In genomic region chr5:140878644-140879043, GRCm38 (mm10) we compare ENCODE assay signal across 12 mouse cellular contexts. TPM values are rescaled to one million over a fixed set of nuclear protein-coding genes. Genes with fewer than 3 reads are reported as not detected.
DNase-seq lines count a peak whose midpoint lies in the region; ATAC-seq and TF ChIP-seq lines count a peak whose summit lies in the region.
"Had no signal": no experiment of that assay in that cellular context is flagged by ENCODE, and none has a peak within 500 bp of the region (broad histone marks: within the 10 kb centered on the region; RNA-seq: fewer than 3 reads in every experiment).

No protein-coding gene starts in this region.

- no peak overlapping the region for H3K4me2 ChIP-seq in intestine, postnatal 0 days (replicated peaks; ENCODE audit: low read depth)
- H3K4me2 ChIP-seq in intestine, embryonic 15.5 days (replicated peaks): no peak overlapping the region
- H3K4me2 ChIP-seq in stomach, postnatal 0 days (replicated peaks; ENCODE audit: low read depth): no peak overlapping the region
- H3K4me2 ChIP-seq in hindbrain, embryonic 12.5 days (replicated peaks): no peak overlapping the region
- H3K4me2 ChIP-seq: hindbrain, embryonic 13.5 days had no signal

- H3K27ac ChIP-seq in intestine, postnatal 0 days (ENCODE audit: low read depth, low read length): no peak overlapping the region
- no peak overlapping the region for H3K27ac ChIP-seq in intestine, embryonic 15.5 days
- H3K27ac ChIP-seq in thymus, adult 2 months (ENCODE audit: control insufficient read depth, insufficient read depth, low read length): no peak overlapping the region
- H3K27ac ChIP-seq in stomach, postnatal 0 days (replicated peaks): no peak overlapping the region
- H3K27ac ChIP-seq in hindbrain, embryonic 12.5 days: no peak overlapping the region
- H3K27ac ChIP-seq: heart, embryonic 10.5 days; hindbrain, embryonic 13.5 days; midbrain, embryonic 10.5 days had no signal

- 74% methylated on average over 6 of the region's 6 CpGs for WGBS in intestine, postnatal 0 days
- 71% methylated on average over 6 of the region's 6 CpGs for WGBS in intestine, embryonic 15.5 days
- 90% methylated on average over 6 of the region's 6 CpGs for WGBS in thymus, adult 2 months
- 64% methylated on average over 6 of the region's 6 CpGs for WGBS in stomach, postnatal 0 days
- WGBS in hindbrain, embryonic 12.5 days: 66% methylated on average over 6 of the region's 6 CpGs

- no peaks in the 10 kb centered on the region for H3K36me3 ChIP-seq in intestine, postnatal 0 days (ENCODE audit: control insufficient read depth, insufficient read depth)
- no peaks in the 10 kb centered on the region for H3K36me3 ChIP-seq in intestine, embryonic 15.5 days
- H3K36me3 ChIP-seq in thymus, adult 2 months (ENCODE audit: control insufficient read depth, insufficient read depth, low read length): peaks cover 52% of the 10 kb centered on the region
- H3K36me3 ChIP-seq in stomach, postnatal 0 days (ENCODE audit: control insufficient read depth, insufficient read depth, low read length): no peaks in the 10 kb centered on the region
- H3K36me3 ChIP-seq in hindbrain, embryonic 12.5 days: no peaks in the 10 kb centered on the region
- H3K36me3 ChIP-seq: heart, embryonic 10.5 days; hindbrain, embryonic 13.5 days; midbrain, embryonic 10.5 days had no signal

- no peaks in the 10 kb centered on the region for H3K9me3 ChIP-seq in intestine, postnatal 0 days (ENCODE audit: control insufficient read depth)
- no peaks in the 10 kb centered on the region for H3K9me3 ChIP-seq in intestine, embryonic 15.5 days
- no peaks in the 10 kb centered on the region for H3K9me3 ChIP-seq in stomach, postnatal 0 days (ENCODE audit: control insufficient read depth, low read length)
- no peaks in the 10 kb centered on the region for H3K9me3 ChIP-seq in hindbrain, embryonic 12.5 days (replicated peaks)
- H3K9me3 ChIP-seq: heart, embryonic 10.5 days; hindbrain, embryonic 13.5 days; midbrain, embryonic 10.5 days had no signal

- H3K27me3 ChIP-seq in intestine, postnatal 0 days (replicated peaks; ENCODE audit: control insufficient read depth, insufficient read depth, low read length): no peaks in the 10 kb centered on the region
- no peaks in the 10 kb centered on the region for H3K27me3 ChIP-seq in intestine, embryonic 15.5 days (replicated peaks)
- H3K27me3 ChIP-seq in thymus, adult 2 months (ENCODE audit: control insufficient read depth, insufficient read depth, low read length): no peaks in the 10 kb centered on the region; the same call in 1 of the 2 replicates
- no peaks in the 10 kb centered on the region for H3K27me3 ChIP-seq in stomach, postnatal 0 days (ENCODE audit: control insufficient read depth, insufficient read depth, low read length)
- H3K27me3 ChIP-seq in hindbrain, embryonic 12.5 days: no peaks in the 10 kb centered on the region

- no peak overlapping the region for H3K9ac ChIP-seq in intestine, postnatal 0 days (ENCODE audit: low read depth, low read length)
- no peak overlapping the region for H3K9ac ChIP-seq in intestine, embryonic 15.5 days
- H3K9ac ChIP-seq in stomach, postnatal 0 days (ENCODE audit: low read length): no peak overlapping the region
- H3K9ac ChIP-seq in hindbrain, embryonic 12.5 days: no peak overlapping the region
- H3K9ac ChIP-seq: hindbrain, embryonic 13.5 days had no signal

- TF ChIP-seq CTCF in intestine, postnatal 0 days (IDR thresholded peaks at IDR 0.05; ENCODE audit: low read depth): peak; percentile 54
- TF ChIP-seq CTCF in thymus, adult 2 months (IDR thresholded peaks at IDR 0.05; ENCODE audit: borderline replicate concordance, control insufficient read depth, extremely low read depth, insufficient read depth, low read length, poor library complexity): peak; percentile 45; the same call in 1 of the 2 replicates
- peak; percentile 53 for TF ChIP-seq CTCF in stomach, postnatal 0 days (IDR thresholded peaks at IDR 0.05; ENCODE audit: low read depth)

- no peak overlapping the region for H3K4me3 ChIP-seq in intestine, postnatal 0 days (ENCODE audit: low read depth, low read length)
- no peak overlapping the region for H3K4me3 ChIP-seq in intestine, embryonic 15.5 days (replicated peaks)
- no peak overlapping the region for H3K4me3 ChIP-seq in thymus, adult 2 months (ENCODE audit: control insufficient read depth, insufficient read depth, low read length)
- H3K4me3 ChIP-seq in stomach, postnatal 0 days (ENCODE audit: low read depth, low read length): no peak overlapping the region
- no peak overlapping the region for H3K4me3 ChIP-seq in hindbrain, embryonic 12.5 days
- H3K4me3 ChIP-seq: heart, embryonic 10.5 days; hindbrain, embryonic 13.5 days; midbrain, embryonic 10.5 days had no signal

- no peak for TF ChIP-seq EP300 in stomach, postnatal 0 days (optimal IDR thresholded peaks at IDR 0.05)

- no peaks in the 10 kb centered on the region for H3K4me1 ChIP-seq in intestine, postnatal 0 days (replicated peaks; ENCODE audit: control insufficient read depth, insufficient read depth, low read length)
- H3K4me1 ChIP-seq in intestine, embryonic 15.5 days (replicated peaks): no peaks in the 10 kb centered on the region
- H3K4me1 ChIP-seq in thymus, adult 2 months (replicated peaks; ENCODE audit: control insufficient read depth, insufficient read depth, low read length): peaks cover 12% of the 10 kb centered on the region
- H3K4me1 ChIP-seq in stomach, postnatal 0 days (replicated peaks; ENCODE audit: control insufficient read depth, insufficient read depth): no peaks in the 10 kb centered on the region
- H3K4me1 ChIP-seq in hindbrain, embryonic 12.5 days: 0 out of 2 replicates have a peak, but pooled peaks cover 3% of the 10 kb centered on the region
- H3K4me1 ChIP-seq: heart, embryonic 10.5 days; midbrain, embryonic 10.5 days had no signal

- no peak for ATAC-seq in intestine, postnatal 0 days
- no peak for ATAC-seq in intestine, embryonic 15.5 days
- ATAC-seq in stomach, postnatal 0 days (ENCODE audit: low FRiP score, low TSS enrichment): no peak
- ATAC-seq in hindbrain, embryonic 12.5 days (ENCODE audit: low FRiP score): no peak
- no peak for ATAC-seq in megakaryocyte, adult 5-6 weeks (ENCODE audit: poor library complexity, severe bottlenecking)

- no peak for TF ChIP-seq POLR2A in thymus, adult 2 months (IDR thresholded peaks at IDR 0.05; ENCODE audit: control insufficient read depth, extremely low read depth, insufficient read depth, low read length, poor library complexity)

- no peak for DNase-seq in thymus, adult 2 months
- DNase-seq in thymus, adult 18-20 months: no peak
- peak; percentile 51 for DNase-seq in T-cell, adult 2 months (ENCODE audit: low spot score)
- DNase-seq in stomach, postnatal 0 days (ENCODE audit: low spot score): no peak
- DNase-seq: retina, postnatal 1 day had no signal

RNA-seq across cellular contexts. Expression of gene Gna12, which starts 48.4 kb away (rescaled TPM):
- polyA plus RNA-seq in intestine, postnatal 0 days (2015; fragmentation: Nextera tagmentation; extraction: Ambion mirVana): 13.8 and 14.4 TPM in 2 replicates
- polyA plus RNA-seq in intestine, embryonic 15.5 days (2015; fragmentation: Nextera tagmentation; extraction: Ambion mirVana): 29.5 and 37.8 TPM in 2 replicates
- 68.1 and 69.0 TPM in 2 replicates for polyA plus RNA-seq in thymus, adult 2 months (2012; rRNA removed)
- 19.6 and 24.8 TPM in 2 replicates for polyA plus RNA-seq in stomach, postnatal 0 days (2015; fragmentation: Nextera tagmentation; extraction: Ambion mirVana)
- 57.8 and 60.5 TPM in 2 replicates for polyA plus RNA-seq in hindbrain, embryonic 12.5 days (2016; fragmentation: Nextera tagmentation; extraction: Ambion mirVana)
- total RNA-seq in megakaryocyte, adult 5-6 weeks (2015): 21.0 and 24.6 TPM in 2 replicates
- 15.9 and 20.3 TPM in 2 replicates for total RNA-seq in megakaryocyte, adult 5-6 weeks (2017)
